Mouse (Mus musculus) embryonic fibroblast, embryonic 13.5 days (primary cell): ENCODE results near the gene Rem1.

ENCODE experiments used
- CTCF ChIP-seq: IDR thresholded peaks from 2 replicates; pipeline ENCODE4 v1.5.1; 2011; ENCODE audit warnings: mild to moderate bottlenecking, control low read depth, low read length, moderate library complexity, borderline replicate concordance; ENCODE audit not compliant: insufficient read depth
- POLR2A ChIP-seq: IDR thresholded peaks from 2 replicates; pipeline ENCODE4 v1.6.1; 2011; ENCODE audit warnings: low read depth, mild to moderate bottlenecking, control low read depth, low read length, moderate library complexity

GRCm38 (mm10) chr2:152638865-152639264, 12.1 kb downstream of the Rem1 start:
- TF ChIP-seq POLR2A = no peak
- no peak for TF ChIP-seq CTCF
